Mouse (Mus musculus): ENCODE results near the gene Orm1.

DNA sequence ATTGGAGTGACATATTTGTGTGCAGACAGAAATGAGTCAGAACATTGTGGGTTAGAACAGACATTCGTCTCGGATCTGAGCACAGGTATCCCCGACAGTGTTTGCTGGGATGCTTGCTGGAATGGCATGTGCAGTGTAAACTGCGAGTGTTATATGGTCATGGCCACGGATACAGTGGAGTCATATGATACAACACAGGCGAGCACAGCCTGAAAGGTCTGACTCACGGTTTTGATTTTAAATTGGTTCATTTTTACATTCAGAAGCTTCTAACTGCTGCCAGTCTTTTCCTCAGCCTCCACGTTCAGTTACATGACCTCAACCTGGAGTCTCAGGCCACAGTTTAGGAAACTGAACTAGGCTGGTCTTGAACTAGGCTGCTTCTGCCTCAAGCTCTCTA lies 47.5 kb upstream of the Orm1 start:
- no peak for TF ChIP-seq POLR2A (IDR thresholded peaks at IDR 0.05; ENCODE audit: low read depth, low read length)
- TF ChIP-seq CTCF (conservative IDR thresholded peaks at IDR 0.05 in 1 of 2, IDR thresholded peaks at IDR 0.05 in 1 of 2; ENCODE audit: low read depth in 2 of 2, low read length in 2 of 2): no peak
- no peak for TF ChIP-seq USF1 (IDR thresholded peaks at IDR 0.05; ENCODE audit: low read depth, low read length)
- TF ChIP-seq TBP (conservative IDR thresholded peaks at IDR 0.05; ENCODE audit: low read depth, low read length): no peak
- no peak for TF ChIP-seq EP300 (IDR thresholded peaks at IDR 0.05; ENCODE audit: low read length)
- TF ChIP-seq ZMIZ1 (IDR thresholded peaks at IDR 0.05; ENCODE audit: low read depth, low read length): no peak
- no peak for TF ChIP-seq USF2 (conservative IDR thresholded peaks at IDR 0.05; ENCODE audit: low read depth, low read length)
- TF ChIP-seq MAFK (IDR thresholded peaks at IDR 0.05; ENCODE audit: insufficient replicate concordance, low read length): no peak
- TF ChIP-seq MYC (IDR thresholded peaks at IDR 0.05; ENCODE audit: low read depth, low read length): no peak
- TF ChIP-seq TCF12 (IDR thresholded peaks at IDR 0.05; ENCODE audit: low read depth, low read length): no peak
- TF ChIP-seq MAX (IDR thresholded peaks at IDR 0.05; ENCODE audit: low read length): no peak

Measured in CH12.LX (cell line).